Mouse (Mus musculus) cerebellum, adult 2 months (tissue): ENCODE measurements around the gene Ikzf1.

ENCODE experiments used
- CTCF ChIP-seq: fragments of 200-500 bp; IDR thresholded peaks from 2 replicates; pipeline ENCODE4 v1.5.1; 2011; ENCODE audit warnings: low read depth, mild to moderate bottlenecking, control low read depth, low read length, moderate library complexity, borderline replicate concordance; ENCODE audit not compliant: insufficient read depth
- POLR2A ChIP-seq: fragments of 200-500 bp; IDR thresholded peaks from 2 replicates; pipeline ENCODE4 v1.6.1; 2011; ENCODE audit warnings: low read length, control low read depth, borderline replicate concordance; ENCODE audit not compliant: insufficient read depth

DNA sequence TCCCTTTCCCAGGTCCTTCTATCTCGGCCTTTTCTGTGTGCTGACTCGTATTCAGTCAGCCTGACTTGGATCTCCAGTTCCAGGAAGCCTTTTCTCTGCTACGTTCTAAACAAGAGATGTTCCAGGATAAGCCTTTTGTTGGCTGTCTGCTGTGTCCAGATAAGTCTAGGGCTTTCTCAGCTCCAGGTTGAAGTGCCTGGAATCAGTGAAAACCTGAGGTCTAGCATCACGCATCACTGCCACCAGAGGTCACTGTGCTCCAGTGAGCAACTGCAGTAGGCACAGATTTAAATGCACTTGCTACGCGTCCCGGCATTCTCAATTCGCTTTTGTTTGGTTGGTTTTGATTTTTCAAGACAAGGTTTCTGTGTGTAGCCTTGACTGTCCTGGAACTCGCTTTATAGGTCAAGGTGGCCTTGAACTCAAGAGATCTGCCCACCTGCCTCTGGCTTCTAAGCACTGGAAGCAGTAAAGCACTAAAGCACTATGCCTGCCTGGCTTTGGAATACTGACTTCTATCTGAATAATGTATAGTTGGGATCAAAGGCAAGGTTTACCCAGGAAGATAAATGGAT, 127.2 kb downstream of the Ikzf1 start:
- TF ChIP-seq CTCF (peak; percentile 89), POLR2A (no peak)
